Mouse (Mus musculus) hindbrain, embryonic 14.5 days (tissue): Measurements from ENCODE around the gene Ano10. TPM values are rescaled to one million over a fixed set of nuclear protein-coding genes. Genes with fewer than 3 reads are reported as not detected.
"Not testable (repeated sequence)": the region's sequence is repeated elsewhere in the genome, so short reads cannot be mapped to it uniquely, and the experiment has no call there.

Experiments
- ATAC-seq: fragments of 200-750 bp; cut with Nextera tagmentation; 2 replicates; pipeline ENCODE4 v1.8.0; 2017; ENCODE audit warnings: moderate number of reproducible peaks, mild to moderate bottlenecking, moderate TSS enrichment, moderate library complexity; ENCODE audit not compliant: low FRiP score
- DNase-seq: peaks from one replicate; pipeline ENCODE4 v3.0.0-alpha.2; 2015; ENCODE audit warnings: low spot score
- H3K27ac ChIP-seq: fragments of 300-500 bp; sonication (generic); 2 replicates; pipeline ENCODE4 v1.5.1; 2014; ENCODE audit warnings: mild to moderate bottlenecking, moderate library complexity
- H3K27me3 ChIP-seq: fragments of 300-500 bp; sonication (generic); 2 replicates; pipeline ENCODE4 v1.6.1; 2014; ENCODE audit warnings: mild to moderate bottlenecking, low read length, mixed read lengths; ENCODE audit not compliant: control insufficient read depth, insufficient read depth
- H3K36me3 ChIP-seq: fragments of 300-500 bp; sonication (generic); replicated peaks from 2 replicates; pipeline ENCODE4 v1.6.1; 2014; ENCODE audit not compliant: control insufficient read depth, insufficient read depth
- H3K4me1 ChIP-seq: fragments of 300-500 bp; sonication (generic); replicated peaks from 2 replicates; pipeline ENCODE4 v1.6.1; 2014; ENCODE audit warnings: antibody characterized with exemption, low read length, mixed read lengths; ENCODE audit not compliant: control insufficient read depth, insufficient read depth
- H3K4me2 ChIP-seq: fragments of 300-500 bp; sonication (generic); replicated peaks from 2 replicates; pipeline ENCODE4 v1.6.1; 2014; ENCODE audit warnings: mild to moderate bottlenecking, moderate library complexity
- H3K4me3 ChIP-seq: fragments of 300-500 bp; sonication (generic); replicated peaks from 2 replicates; pipeline ENCODE4 v1.5.1; 2014; ENCODE audit warnings: mild to moderate bottlenecking, low read length
- H3K9ac ChIP-seq: fragments of 300-500 bp; sonication (generic); 2 replicates; pipeline ENCODE4 v1.6.1; 2014
- H3K9me3 ChIP-seq: fragments of 300-500 bp; sonication (generic); 2 replicates; pipeline ENCODE4 v1.6.1; 2016; ENCODE audit warnings: low read length; ENCODE audit not compliant: control insufficient read depth
- WGBS: fragments of 180-500 bp; shearing (Covaris S2); extraction: QIAGEN DNeasy Blood & Tissue Kit; methylation state at CpG from one replicate; pipeline ENCODE4 v1.1.7; 2014; 5-methylcytosine and 5-hydroxymethylcytosine counted together
- polyA plus RNA-seq: library from polyadenylated mRNA; unstranded; fragments of >200 nt; fragmentation: Nextera tagmentation; extraction: Ambion mirVana; gene quantifications from 2 replicates; pipeline ENCODE4 v1.2.1, GENCODE M21; 2014

The Ano10 gene
- polyA plus RNA-seq, 1 experiment from 2014 or later, result 43.6 TPM

- ATAC-seq (no peak), DNase-seq (no peak)
- WGBS, result 86% methylated on average over 6 of the region's 6 CpGs
- H3K36me3 ChIP-seq, result peaks cover 18% of the 10 kb centered on the region
- H3K4me2 ChIP-seq, result no peak overlapping the region
- H3K4me3 ChIP-seq, result no peak overlapping the region
- no peaks in the 10 kb centered on the region for H3K9me3 ChIP-seq
- no peak overlapping the region for H3K9ac ChIP-seq
- no peak overlapping the region for H3K27ac ChIP-seq
- 0 out of 2 replicates have a peak, but pooled peaks cover 5% of the 10 kb centered on the region for H3K4me1 ChIP-seq
- H3K27me3 ChIP-seq, result no peaks in the 10 kb centered on the region
These were observed 119.5 kb downstream of the Ano10 start for GRCm38 (mm10) chr9:122174723-122175122.

DNA sequence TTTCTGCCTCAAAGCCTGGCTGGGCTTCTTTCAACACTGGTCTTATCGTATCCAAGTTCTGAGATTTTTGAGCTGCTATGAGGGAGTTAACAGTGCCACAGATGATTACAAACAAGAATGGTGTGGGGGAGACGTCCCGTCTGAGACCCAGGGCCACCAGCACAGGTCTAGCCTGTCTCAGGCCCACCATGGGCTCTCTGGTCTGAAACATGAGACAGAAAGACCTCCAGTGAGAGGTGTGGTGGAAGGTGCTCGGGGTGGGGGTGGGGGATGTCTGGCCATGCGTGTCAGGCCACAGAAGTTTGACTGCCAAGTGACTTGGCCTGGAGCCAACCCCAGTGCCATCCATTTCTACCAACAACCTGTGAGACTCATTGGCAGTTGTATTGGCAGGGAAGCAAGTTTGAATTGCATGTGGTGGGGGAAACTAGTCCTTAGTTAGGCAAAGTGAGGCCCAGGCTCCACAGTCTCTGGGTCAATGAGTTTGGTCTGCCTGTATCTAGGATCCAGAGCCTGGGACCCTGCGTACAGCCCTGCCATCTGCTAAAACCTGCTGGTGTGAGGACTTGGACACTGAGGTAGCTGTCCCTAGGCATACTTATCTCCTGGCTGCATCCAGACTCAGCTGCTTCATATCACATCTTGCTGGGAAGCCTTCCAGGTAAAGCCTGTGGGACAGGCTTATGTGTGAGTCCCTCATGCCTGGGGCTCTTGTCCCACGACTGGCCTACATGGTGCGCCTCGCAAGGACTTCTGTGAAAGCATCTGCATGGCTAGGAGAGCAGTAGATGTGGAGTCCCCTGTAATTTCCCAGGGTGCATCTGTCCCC, 120.6 kb downstream of the Ano10 start:
- no peak overlapping the region for H3K4me2 ChIP-seq
- no peak for ATAC-seq
- peak; percentile 42 for DNase-seq
- no peak overlapping the region for H3K4me3 ChIP-seq
- H3K9ac ChIP-seq, result no peak overlapping the region
- H3K36me3 ChIP-seq, result peaks cover 19% of the 10 kb centered on the region
- WGBS, result 80% methylated on average over 9 of the region's 9 CpGs
- no peak overlapping the region for H3K27ac ChIP-seq
- H3K4me1 ChIP-seq, result 0 out of 2 replicates have a peak, but pooled peaks cover 5% of the 10 kb centered on the region
- no peaks in the 10 kb centered on the region for H3K9me3 ChIP-seq
- no peaks in the 10 kb centered on the region for H3K27me3 ChIP-seq

DNA sequence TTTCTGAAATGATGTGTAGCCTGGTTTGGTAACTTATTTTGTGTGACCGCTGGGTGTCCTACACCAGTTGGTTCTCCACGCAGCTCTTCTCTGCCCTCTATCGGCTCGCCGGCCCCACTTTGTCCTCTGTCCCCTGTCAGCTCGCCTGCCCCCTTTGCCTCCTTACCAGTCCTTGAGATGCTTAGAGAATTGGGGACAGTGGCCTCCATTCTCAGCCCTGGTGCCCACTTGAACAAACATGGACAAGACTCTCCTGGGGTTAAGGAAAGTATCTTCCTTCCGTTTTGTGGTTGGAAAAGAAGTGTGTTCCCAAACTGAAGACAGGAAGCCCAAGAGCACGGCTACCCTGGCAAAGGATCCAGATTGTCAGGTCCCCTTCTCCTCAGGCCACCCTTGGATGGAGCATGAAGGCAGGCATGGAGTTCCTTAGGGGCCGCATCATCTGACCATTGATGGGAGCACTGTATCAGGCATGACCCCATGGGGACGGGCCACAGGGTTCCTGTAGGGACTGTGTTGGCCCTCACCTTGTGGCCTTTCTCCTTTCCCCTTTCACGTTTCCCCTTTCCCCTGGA, 121.5 kb downstream of the Ano10 start:
- Histone ChIP-seq H3K4me2 (no peak overlapping the region), H3K4me3 (no peak overlapping the region), H3K9me3 (no peaks in the 10 kb centered on the region), H3K9ac (no peak overlapping the region), H3K36me3 (peaks cover 21% of the 10 kb centered on the region), H3K4me1 (0 out of 2 replicates have a peak, but pooled peaks cover 5% of the 10 kb centered on the region), H3K27ac (no peak overlapping the region), H3K27me3 (no peaks in the 10 kb centered on the region)
- 86% methylated on average over 11 of the region's 11 CpGs for WGBS
- ATAC-seq (no peak), DNase-seq (no peak)

- Histone ChIP-seq H3K4me3 (no peak overlapping the region), H3K27me3 (no peaks in the 10 kb centered on the region), H3K9me3 (no peaks in the 10 kb centered on the region), H3K36me3 (peaks cover 47% of the 10 kb centered on the region), H3K27ac (no peak overlapping the region), H3K4me1 (0 out of 2 replicates have a peak, but pooled peaks cover 5% of the 10 kb centered on the region), H3K9ac (no peak overlapping the region), H3K4me2 (no peak overlapping the region)
- 87% methylated on average over 6 of the region's 6 CpGs for WGBS
- DNase-seq (no peak), ATAC-seq (no peak)
These were observed 124.3 kb downstream of the Ano10 start for GRCm38 (mm10) chr9:122169901-122170300.

DNA sequence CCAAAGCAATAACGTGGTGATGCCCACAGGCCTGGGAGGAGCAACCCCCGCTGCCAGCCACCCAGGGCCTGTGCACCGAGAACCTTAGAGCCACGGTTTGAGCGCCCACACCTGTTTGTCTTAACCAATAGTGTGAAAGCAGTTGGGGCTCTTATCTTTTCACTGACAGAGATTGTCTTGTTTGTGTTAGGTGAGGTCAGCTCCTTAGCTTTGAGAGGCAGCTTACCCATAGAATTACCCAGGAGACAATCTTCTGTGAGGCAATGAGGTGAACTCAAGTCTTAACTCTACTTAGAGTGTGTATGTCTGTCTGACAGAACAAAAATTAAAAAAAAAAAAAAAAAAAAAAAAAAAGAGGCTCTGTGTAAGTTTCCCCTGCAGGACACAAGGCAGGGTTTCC, 126.5 kb downstream of the Ano10 start:
- not testable (repeated sequence) for H3K4me3 ChIP-seq, H3K9me3 ChIP-seq, H3K27me3 ChIP-seq, ATAC-seq, H3K4me2 ChIP-seq, DNase-seq, H3K4me1 ChIP-seq, H3K27ac ChIP-seq, H3K9ac ChIP-seq
- WGBS, result 93% methylated on average over 5 of the region's 5 CpGs
- H3K36me3 ChIP-seq, result peaks cover 64% of the 10 kb centered on the region

DNA sequence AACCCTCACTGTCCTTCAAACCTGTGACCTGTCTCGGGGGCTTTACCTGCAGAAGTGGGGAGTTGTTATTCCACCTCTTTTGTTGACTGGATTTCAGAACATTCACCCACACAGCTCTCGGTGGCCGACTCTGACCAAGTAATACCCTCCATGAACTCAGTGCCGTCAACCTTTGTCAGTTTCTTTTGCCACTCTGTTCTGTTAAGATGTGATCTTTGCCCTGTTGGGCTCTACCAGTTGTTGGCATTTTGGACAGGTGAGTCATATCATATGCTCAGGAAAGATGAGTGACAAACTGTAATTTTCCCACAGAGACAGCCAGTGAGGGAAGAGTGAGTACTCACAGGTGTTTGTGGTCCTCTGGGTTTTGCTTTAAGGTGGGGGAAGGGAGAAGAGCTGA, 129.7 kb downstream of the Ano10 start:
- no peak overlapping the region for H3K4me3 ChIP-seq
- ATAC-seq (no peak), DNase-seq (no peak)
- no peak overlapping the region for H3K27ac ChIP-seq
- no peaks in the 10 kb centered on the region for H3K9me3 ChIP-seq
- 98% methylated on average over 4 of the region's 4 CpGs for WGBS
- H3K4me2 ChIP-seq, result no peak overlapping the region
- no peaks in the 10 kb centered on the region for H3K27me3 ChIP-seq
- no peaks in the 10 kb centered on the region for H3K4me1 ChIP-seq
- H3K9ac ChIP-seq, result no peak overlapping the region
- H3K36me3 ChIP-seq, result peaks cover 60% of the 10 kb centered on the region

DNA sequence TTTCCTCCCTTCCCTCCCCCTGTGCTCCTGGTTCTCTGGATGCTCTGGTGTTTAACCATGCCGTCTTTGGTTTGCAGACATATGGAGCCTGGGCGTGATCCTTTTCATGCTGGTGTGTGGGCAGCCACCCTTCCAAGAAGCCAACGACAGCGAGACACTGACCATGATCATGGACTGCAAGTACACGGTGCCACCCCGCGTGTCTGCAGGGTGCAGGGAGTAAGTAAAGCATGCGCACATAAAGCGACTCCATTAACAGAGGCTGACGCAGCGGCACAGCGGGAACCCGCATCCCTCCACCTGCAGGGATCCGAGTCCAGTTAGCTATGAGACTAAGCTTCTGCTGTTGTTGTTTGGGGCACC, 137.2 kb downstream of the Ano10 start:
- no peak for DNase-seq
- ATAC-seq, result no peak
- no peaks in the 10 kb centered on the region for H3K4me1 ChIP-seq
- H3K36me3 ChIP-seq, result peaks cover 40% of the 10 kb centered on the region
- H3K9ac ChIP-seq, result no peak overlapping the region
- H3K4me2 ChIP-seq, result no peak overlapping the region
- H3K27ac ChIP-seq, result no peak overlapping the region
- WGBS, result 94% methylated on average over 14 of the region's 14 CpGs
- 0 out of 2 replicates have a peak, but pooled peaks cover 3% of the 10 kb centered on the region for H3K9me3 ChIP-seq
- no peaks in the 10 kb centered on the region for H3K27me3 ChIP-seq
- H3K4me3 ChIP-seq, result no peak overlapping the region

DNA sequence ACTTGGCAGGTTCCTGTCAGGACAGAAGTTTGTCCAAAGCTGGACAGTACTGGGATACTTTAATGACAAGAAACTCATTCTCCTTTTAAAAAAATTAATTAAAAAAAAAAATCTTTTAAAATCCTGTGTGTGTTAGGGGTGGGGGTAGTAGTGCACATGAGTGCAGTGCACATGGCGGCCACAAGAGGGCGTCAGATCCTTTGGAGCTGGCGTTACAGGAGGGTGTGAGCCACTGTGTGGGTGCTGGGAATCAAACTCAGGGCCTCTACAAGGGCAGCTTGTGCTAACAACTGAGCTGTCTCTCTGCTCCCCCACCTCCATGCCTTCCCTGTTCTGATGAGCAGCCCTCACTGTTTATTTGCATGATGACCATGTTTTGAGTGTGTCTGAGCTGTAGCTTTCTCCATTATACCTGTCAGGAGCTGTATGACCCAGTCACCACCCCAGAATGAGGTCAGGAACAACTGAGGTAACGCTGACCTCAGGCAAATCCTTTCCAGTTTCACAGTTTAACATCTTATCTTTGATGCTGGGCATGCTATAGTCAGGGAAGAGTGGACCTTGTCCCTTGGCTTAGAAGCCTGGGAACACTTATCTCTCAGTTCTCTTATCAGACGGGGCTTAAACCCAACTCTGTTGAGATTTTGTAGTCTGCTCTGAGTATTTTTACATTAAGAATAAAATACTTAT, 137.7 kb downstream of the Ano10 start:
- Histone ChIP-seq H3K27me3 (no peaks in the 10 kb centered on the region), H3K9me3 (0 out of 2 replicates have a peak, but pooled peaks cover 3% of the 10 kb centered on the region), H3K9ac (no peak overlapping the region), H3K4me2 (no peak overlapping the region), H3K4me3 (no peak overlapping the region), H3K36me3 (peaks cover 40% of the 10 kb centered on the region), H3K27ac (no peak overlapping the region), H3K4me1 (no peaks in the 10 kb centered on the region)
- ATAC-seq (no peak), DNase-seq (no peak)
- WGBS, result 82% methylated on average over 5 of the region's 5 CpGs

GRCm38 (mm10) chr9:122155193-122155592, 139.0 kb downstream of the Ano10 start:
- Histone ChIP-seq H3K9ac (no peak overlapping the region), H3K4me1 (no peaks in the 10 kb centered on the region), H3K9me3 (0 out of 2 replicates have a peak, but pooled peaks cover 3% of the 10 kb centered on the region), H3K27ac (no peak overlapping the region), H3K27me3 (no peaks in the 10 kb centered on the region), H3K36me3 (peaks cover 30% of the 10 kb centered on the region), H3K4me3 (no peak overlapping the region), H3K4me2 (no peak overlapping the region)
- ATAC-seq, result no peak
- WGBS, result 94% methylated on average over 1 of the region's 1 CpGs
- no peak for DNase-seq
